Mouse (Mus musculus) adrenal gland, postnatal 4 days (tissue): ENCODE results near the gene Olfr311. TPM values are rescaled to one million over a fixed set of nuclear protein-coding genes. Genes with fewer than 3 reads are reported as not detected.

Experiments
- DNase-seq, 2 experiments: peaks; one replicate each; pipeline ENCODE4 v3.0.0; 2021 to 2022; ENCODE audit warnings: low spot score in 2 of 2, mixed read lengths in 2 of 2
- total RNA-seq, 2 experiments: library from RNA; stranded (reverse); gene quantifications; 2 replicates each; pipeline ENCODE4 v1.2.3; 2021

The Olfr311 gene
- total RNA-seq, 2 experiments from 2014 or later = not detected

DNA sequence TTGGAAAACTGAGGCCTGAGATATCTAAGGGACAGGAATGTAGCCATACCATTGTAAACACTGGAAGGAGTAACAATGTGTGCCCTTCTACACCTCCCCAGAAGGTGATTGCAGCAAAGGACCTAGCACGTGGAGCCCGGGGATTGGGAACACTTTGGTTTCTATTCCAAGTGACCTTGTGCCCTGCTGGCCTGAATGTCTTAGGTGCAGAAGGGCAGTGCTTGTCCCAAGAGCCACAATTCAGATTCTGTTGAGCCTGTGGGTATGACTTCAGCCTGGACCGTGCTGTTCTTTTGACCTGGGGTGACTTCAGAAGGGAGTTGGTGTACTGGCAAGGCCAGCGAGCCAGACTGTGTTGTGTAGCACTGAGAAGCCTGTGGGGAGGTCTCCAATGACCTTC is 31.9 kb downstream of the Olfr311 start:
- no peak for DNase-seq

DNA sequence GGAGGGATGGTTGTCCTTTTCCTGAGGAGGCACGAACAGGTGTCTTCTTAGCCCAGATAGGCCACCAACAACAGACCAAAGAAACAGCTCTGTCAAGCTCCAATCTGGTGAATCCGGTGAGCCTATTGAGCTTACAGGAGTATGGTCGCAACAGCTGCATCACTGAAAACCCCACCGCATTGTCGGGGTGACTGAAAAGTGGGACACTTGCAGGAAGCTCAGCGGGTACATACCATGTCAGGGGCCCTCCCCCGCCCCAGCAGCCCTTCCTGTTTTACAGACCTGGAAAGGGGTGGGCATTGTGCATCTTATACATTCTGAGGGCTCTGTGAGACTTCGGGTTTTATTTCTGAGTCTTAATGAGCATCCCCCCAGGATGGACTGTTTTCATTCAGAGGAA is 44.7 kb downstream of the Olfr311 start:
- DNase-seq = no peak

DNA sequence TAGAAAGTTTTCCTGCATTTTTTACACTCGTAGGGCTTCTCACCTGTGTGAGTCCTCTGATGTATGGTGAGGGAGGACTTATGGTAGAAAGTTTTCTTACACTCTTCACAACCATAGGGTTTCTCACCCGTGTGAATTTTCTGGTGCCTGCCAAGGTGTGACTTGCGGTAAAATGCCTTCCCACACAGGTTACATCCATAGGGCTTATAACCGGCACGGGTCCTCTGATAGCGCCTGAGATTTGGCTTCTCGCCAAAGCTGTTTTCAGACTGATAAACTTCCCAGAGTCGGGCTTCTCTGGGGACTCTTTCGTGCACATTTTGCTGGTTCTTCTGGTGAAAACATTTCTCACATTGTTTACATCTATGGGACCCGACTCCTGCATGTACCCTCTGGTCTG is 51.5 kb downstream of the Olfr311 start:
- DNase-seq = no peak

Other genes starting within 250 kb of the Olfr311 start
- not detected for gene Olfr324, start 244.1 kb upstream of the Olfr311 start, total RNA-seq
- gene 2210407C18Rik, start 223.2 kb upstream of the Olfr311 start, total RNA-seq = not detected
- gene Olfr323, start 208.8 kb upstream of the Olfr311 start, total RNA-seq = not detected
- 1 to 10 TPM in 1 of 2 experiments, under 1 TPM in 1; 0.90 to 1.8 TPM for gene Trim58, start 198.8 kb upstream of the Olfr311 start, total RNA-seq
- gene Olfr322, start 180.5 kb upstream of the Olfr311 start, total RNA-seq = not detected
- not detected for gene Olfr320, start 158.2 kb upstream of the Olfr311 start, total RNA-seq
- gene Olfr319, start 140.1 kb upstream of the Olfr311 start, total RNA-seq = not detected
- gene Olfr318, start 115.2 kb upstream of the Olfr311 start, total RNA-seq = not detected
- not detected for gene Olfr317, start 100.0 kb upstream of the Olfr311 start, total RNA-seq
- gene Olfr316, start 86.5 kb upstream of the Olfr311 start, total RNA-seq = not detected
- not detected for gene Olfr315, start 66.1 kb upstream of the Olfr311 start, total RNA-seq
- gene Olfr314, start 56.3 kb upstream of the Olfr311 start, total RNA-seq = not detected
- gene Fam183b, start 37.3 kb upstream of the Olfr311 start, total RNA-seq = 1 to 10 TPM; 4.8 to 6.0 TPM
- not detected for gene Olfr313, start 24.3 kb upstream of the Olfr311 start, total RNA-seq
- gene Olfr312, start 10.0 kb upstream of the Olfr311 start, total RNA-seq = not detected
- gene Gm12258, start 7.9 kb downstream of the Olfr311 start, total RNA-seq = 10 to 100 TPM; 12.7 to 13.3 TPM
- 10 to 100 TPM; 10.8 to 12.0 TPM for gene 2810021J22Rik, start 28.0 kb downstream of the Olfr311 start, total RNA-seq
- gene Zfp39, start 65.0 kb downstream of the Olfr311 start, total RNA-seq = 1 to 10 TPM; 7.3 to 8.9 TPM
- 1 to 10 TPM; 2.7 to 4.9 TPM for gene Btnl10, start 78.7 kb downstream of the Olfr311 start, total RNA-seq
- gene Rnf187, start 99.7 kb downstream of the Olfr311 start, total RNA-seq = 100 to 1,000 TPM; 171 to 181 TPM
- gene Hist3h2ba, start 109.7 kb downstream of the Olfr311 start, total RNA-seq = 10 to 100 TPM; 58.4 to 77.5 TPM
- 10 to 100 TPM; 47.6 to 64.4 TPM for gene Hist3h2a, start 115.4 kb downstream of the Olfr311 start, total RNA-seq
- gene Trim17, start 115.4 kb downstream of the Olfr311 start, total RNA-seq = under 1 TPM; 0.08 to 0.36 TPM
- gene Trim11, start 138.8 kb downstream of the Olfr311 start, total RNA-seq = 10 to 100 TPM; 34.1 to 34.8 TPM